Mouse (Mus musculus): ENCODE measurements around the gene Btbd7. TPM values are rescaled to one million over a fixed set of nuclear protein-coding genes. Genes with fewer than 3 reads are reported as not detected.

Btbd7 gene
- polyA plus RNA-seq, 2 experiments = 23.0 to 25.4 TPM

- 96% methylated on average over 1 of the region's 1 CpGs for WGBS
- Histone ChIP-seq H3K9me3 (ENCODE audit: control insufficient read depth, low read length) (no peaks in the 10 kb centered on the region), H3K4me1 (ENCODE audit: control insufficient read depth, insufficient read depth, low read length) (no peaks in the 10 kb centered on the region), H3K36me3 (ENCODE audit: control insufficient read depth, insufficient read depth, low read length) (peaks cover 17% of the 10 kb centered on the region), H3K27ac (replicated peaks; ENCODE audit: low read depth, low read length) (no peak overlapping the region), H3K27me3 (ENCODE audit: control insufficient read depth, insufficient read depth, low read length) (no peaks in the 10 kb centered on the region), H3K4me3 (replicated peaks; ENCODE audit: low read length) (no peak overlapping the region), H3K4me2 (replicated peaks; ENCODE audit: low read depth, low read length, severe bottlenecking) (no peak overlapping the region), H3K9ac (ENCODE audit: low read depth, low read length, severe bottlenecking) (no peak overlapping the region)
- ATAC-seq (ENCODE audit: low FRiP score, low read depth) (no peak), DNase-seq (ENCODE audit: low spot score) (no peak)
- no peak for TF ChIP-seq POLR2A (IDR thresholded peaks at IDR 0.05; ENCODE audit: borderline replicate concordance, extremely low read depth, insufficient read depth, insufficient read length)
These were observed 51.9 kb downstream of the Btbd7 start for GRCm38 (mm10) chr12:102826399-102826798.

- H3K36me3 ChIP-seq (ENCODE audit: control insufficient read depth, insufficient read depth, low read length) = peaks cover 28% of the 10 kb centered on the region
- H3K4me3 ChIP-seq (replicated peaks; ENCODE audit: low read length) = no peak overlapping the region
- H3K27me3 ChIP-seq (ENCODE audit: control insufficient read depth, insufficient read depth, low read length) = no peaks in the 10 kb centered on the region
- DNase-seq (ENCODE audit: low spot score) (no peak), ATAC-seq (ENCODE audit: low FRiP score, low read depth) (no peak)
- H3K4me2 ChIP-seq (replicated peaks; ENCODE audit: low read depth, low read length, severe bottlenecking) = no peak overlapping the region
- no peaks in the 10 kb centered on the region for H3K9me3 ChIP-seq (ENCODE audit: control insufficient read depth, low read length)
- no peaks in the 10 kb centered on the region for H3K4me1 ChIP-seq (ENCODE audit: control insufficient read depth, insufficient read depth, low read length)
- H3K9ac ChIP-seq (ENCODE audit: low read depth, low read length, severe bottlenecking) = no peak overlapping the region
- WGBS = 85% methylated on average over 1 of the region's 1 CpGs
- TF ChIP-seq POLR2A (IDR thresholded peaks at IDR 0.05; ENCODE audit: borderline replicate concordance, extremely low read depth, insufficient read depth, insufficient read length) = no peak
- no peak overlapping the region for H3K27ac ChIP-seq (replicated peaks; ENCODE audit: low read depth, low read length)
These were observed 63.4 kb downstream of the Btbd7 start for GRCm38 (mm10) chr12:102814858-102815257.

- ATAC-seq (ENCODE audit: low FRiP score, low read depth) (no peak), DNase-seq (ENCODE audit: low spot score) (no peak)
- Histone ChIP-seq H3K36me3 (ENCODE audit: control insufficient read depth, insufficient read depth, low read length) (peaks cover 18% of the 10 kb centered on the region; the same call in 1 of the 2 replicates), H3K27ac (replicated peaks; ENCODE audit: low read depth, low read length) (no peak overlapping the region), H3K9me3 (ENCODE audit: control insufficient read depth, low read length) (no peaks in the 10 kb centered on the region), H3K4me1 (ENCODE audit: control insufficient read depth, insufficient read depth, low read length) (no peaks in the 10 kb centered on the region), H3K27me3 (ENCODE audit: control insufficient read depth, insufficient read depth, low read length) (no peaks in the 10 kb centered on the region), H3K9ac (ENCODE audit: low read depth, low read length, severe bottlenecking) (no peak overlapping the region), H3K4me3 (replicated peaks; ENCODE audit: low read length) (no peak overlapping the region), H3K4me2 (replicated peaks; ENCODE audit: low read depth, low read length, severe bottlenecking) (no peak overlapping the region)
- no peak for TF ChIP-seq POLR2A (IDR thresholded peaks at IDR 0.05; ENCODE audit: borderline replicate concordance, extremely low read depth, insufficient read depth, insufficient read length)
- 86% methylated on average over 2 of the region's 2 CpGs for WGBS
These were observed 78.7 kb downstream of the Btbd7 start for GRCm38 (mm10) chr12:102799528-102799927.

- no peak for TF ChIP-seq POLR2A (IDR thresholded peaks at IDR 0.05; ENCODE audit: borderline replicate concordance, extremely low read depth, insufficient read depth, insufficient read length)
- Histone ChIP-seq H3K4me1 (ENCODE audit: control insufficient read depth, insufficient read depth, low read length) (no peaks in the 10 kb centered on the region), H3K4me3 (replicated peaks; ENCODE audit: low read length) (no peak overlapping the region), H3K9me3 (ENCODE audit: control insufficient read depth, low read length) (no peaks in the 10 kb centered on the region), H3K36me3 (ENCODE audit: control insufficient read depth, insufficient read depth, low read length) (peaks cover 79% of the 10 kb centered on the region), H3K9ac (ENCODE audit: low read depth, low read length, severe bottlenecking) (no peak overlapping the region), H3K4me2 (replicated peaks; ENCODE audit: low read depth, low read length, severe bottlenecking) (no peak overlapping the region), H3K27ac (replicated peaks; ENCODE audit: low read depth, low read length) (no peak overlapping the region), H3K27me3 (ENCODE audit: control insufficient read depth, insufficient read depth, low read length) (no peaks in the 10 kb centered on the region)
- 76% methylated on average over 7 of the region's 7 CpGs for WGBS
- no peak for DNase-seq (ENCODE audit: low spot score)
- no peak for ATAC-seq (ENCODE audit: low FRiP score, low read depth)
These were observed 90.3 kb downstream of the Btbd7 start for GRCm38 (mm10) chr12:102787927-102788326.

GRCm38 (mm10) chr12:102785593-102785985 lies 92.7 kb downstream of the Btbd7 start:
- WGBS = 94% methylated on average over 5 of the region's 5 CpGs
- ATAC-seq (ENCODE audit: low FRiP score, low read depth) (no peak), DNase-seq (ENCODE audit: low spot score) (no peak)
- no peak overlapping the region for H3K4me3 ChIP-seq (replicated peaks; ENCODE audit: low read length)
- H3K27me3 ChIP-seq (ENCODE audit: control insufficient read depth, insufficient read depth, low read length) = no peaks in the 10 kb centered on the region
- H3K36me3 ChIP-seq (ENCODE audit: control insufficient read depth, insufficient read depth, low read length) = peaks cover 65% of the 10 kb centered on the region
- no peaks in the 10 kb centered on the region for H3K9me3 ChIP-seq (ENCODE audit: control insufficient read depth, low read length)
- H3K27ac ChIP-seq (replicated peaks; ENCODE audit: low read depth, low read length) = no peak overlapping the region
- H3K9ac ChIP-seq (ENCODE audit: low read depth, low read length, severe bottlenecking) = no peak overlapping the region
- H3K4me2 ChIP-seq (replicated peaks; ENCODE audit: low read depth, low read length, severe bottlenecking) = no peak overlapping the region
- H3K4me1 ChIP-seq (ENCODE audit: control insufficient read depth, insufficient read depth, low read length) = no peaks in the 10 kb centered on the region
- TF ChIP-seq POLR2A (IDR thresholded peaks at IDR 0.05; ENCODE audit: borderline replicate concordance, extremely low read depth, insufficient read depth, insufficient read length) = no peak
